ENCODE assay signal across 8 mouse cellular contexts in the genomic region with DNA sequence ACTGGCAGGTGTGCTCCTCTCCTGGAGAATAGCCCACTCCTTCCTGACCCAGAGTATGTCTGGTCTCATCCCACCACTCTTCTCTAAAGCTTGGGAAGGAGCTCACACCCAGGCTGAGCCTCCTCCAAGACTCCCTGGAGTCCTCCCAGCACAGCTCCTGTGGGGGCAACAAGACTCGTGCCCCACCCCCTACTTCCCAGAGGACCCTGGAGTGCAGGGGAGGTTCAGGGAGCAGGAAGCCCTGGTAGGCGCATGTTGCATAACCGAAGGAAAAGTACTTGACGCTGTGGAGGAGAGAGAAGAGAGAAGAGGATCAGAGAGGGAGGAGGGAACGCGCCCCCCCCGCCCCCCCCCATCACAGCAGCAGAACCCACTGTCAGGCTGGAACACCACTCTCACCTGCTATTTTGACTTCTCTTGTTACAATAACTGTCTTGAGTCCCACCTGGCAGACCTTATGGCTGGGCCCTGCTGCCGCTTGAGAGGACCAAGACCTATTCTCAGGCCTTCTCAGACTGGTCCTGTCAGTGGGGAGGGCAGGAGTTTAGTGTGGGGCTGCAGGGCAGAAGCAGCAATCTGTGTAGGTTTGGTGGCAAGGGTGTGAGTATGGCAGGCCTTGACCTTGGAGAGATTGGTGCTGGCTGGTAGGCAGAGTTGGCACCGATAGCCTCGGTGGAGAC. TPM values are rescaled to one million over a fixed set of nuclear protein-coding genes. Genes with fewer than 3 reads are reported as not detected.
A peak's percentile ranks its signal among the peaks of the same experiment; 100 is the strongest.
DNase-seq lines count a peak whose midpoint lies in the region; ATAC-seq and TF ChIP-seq lines count a peak whose summit lies in the region.

No protein-coding gene starts in this region.

- H3K36me3 ChIP-seq in liver, embryonic 13.5 days, result peaks cover 11% of the 10 kb centered on the region
- H3K36me3 ChIP-seq in liver, postnatal 0 days (replicated peaks; ENCODE audit: insufficient read depth, low read length), result peaks cover 20% of the 10 kb centered on the region
- H3K36me3 ChIP-seq in stomach, embryonic 15.5 days, result peaks cover 3% of the 10 kb centered on the region; the same call in 1 of the 2 replicates

- 61% methylated on average over 10 of the region's 10 CpGs for WGBS in liver, embryonic 13.5 days (ENCODE audit: insufficient replicate concordance)
- 54% methylated on average over 10 of the region's 10 CpGs for WGBS in liver, postnatal 0 days (ENCODE audit: insufficient replicate concordance)
- 49% methylated on average over 10 of the region's 10 CpGs for WGBS in stomach, embryonic 15.5 days

- ATAC-seq in liver, embryonic 13.5 days (ENCODE audit: low read depth), result no peak
- no peak; the same call in none of the 2 replicates for ATAC-seq in liver, postnatal 0 days
- ATAC-seq in stomach, embryonic 15.5 days (ENCODE audit: insufficient read depth, low FRiP score, low read depth), result no peak
- no peak for ATAC-seq in CD4-positive, CD25-positive, alpha-beta regulatory T cell, adult 4 months

- H3K4me1 ChIP-seq in liver, embryonic 13.5 days (replicated peaks), result peaks cover 7% of the 10 kb centered on the region
- peaks cover 17% of the 10 kb centered on the region for H3K4me1 ChIP-seq in liver, postnatal 0 days (ENCODE audit: insufficient read depth)
- peaks cover 34% of the 10 kb centered on the region for H3K4me1 ChIP-seq in stomach, embryonic 15.5 days

- H3K9me3 ChIP-seq in liver, embryonic 13.5 days (replicated peaks), result no peaks in the 10 kb centered on the region
- H3K9me3 ChIP-seq in liver, postnatal 0 days (ENCODE audit: low read length), result no peaks in the 10 kb centered on the region
- H3K9me3 ChIP-seq in stomach, embryonic 15.5 days, result no peaks in the 10 kb centered on the region

- peak; percentile 38 for DNase-seq in adrenal gland, adult 2 months
- no peak for DNase-seq in adrenal gland, adult 18-20 months (ENCODE audit: low spot score in 2 of 2)
- no peak for DNase-seq in liver, embryonic 13.5 days
- no peak for DNase-seq in liver
- DNase-seq in liver, postnatal 0 days, result no peak
- no peak for DNase-seq in urinary bladder, postnatal 14 days (ENCODE audit: low spot score)

- no peak for TF ChIP-seq EP300 in liver, postnatal 0 days (IDR thresholded peaks at IDR 0.05; ENCODE audit: low read depth)

- no peak overlapping the region for H3K4me2 ChIP-seq in liver, embryonic 13.5 days
- H3K4me2 ChIP-seq in liver, postnatal 0 days (ENCODE audit: low read depth, low read length), result peak overlapping the region; percentile 9; the same call in 1 of the 2 replicates
- peak overlapping the region; percentile 39 for H3K4me2 ChIP-seq in stomach, embryonic 15.5 days

- no peak for TF ChIP-seq CTCF in liver, postnatal 0 days (IDR thresholded peaks at IDR 0.05; ENCODE audit: low read depth)

- peak overlapping the region; percentile 29; the same call in 1 of the 2 replicates for H3K9ac ChIP-seq in liver, embryonic 13.5 days
- H3K9ac ChIP-seq in liver, postnatal 0 days (replicated peaks), result no peak overlapping the region
- H3K9ac ChIP-seq in stomach, embryonic 15.5 days, result no peak overlapping the region

- no peak overlapping the region for H3K4me3 ChIP-seq in liver, embryonic 13.5 days (replicated peaks)
- H3K4me3 ChIP-seq in liver, postnatal 0 days (ENCODE audit: low read depth, low read length), result no peak overlapping the region
- no peak overlapping the region for H3K4me3 ChIP-seq in stomach, embryonic 15.5 days (replicated peaks)

- H3K27me3 ChIP-seq in liver, embryonic 13.5 days, result no peaks in the 10 kb centered on the region
- no peaks in the 10 kb centered on the region for H3K27me3 ChIP-seq in liver, postnatal 0 days (ENCODE audit: insufficient read depth, low read length)
- no peaks in the 10 kb centered on the region for H3K27me3 ChIP-seq in stomach, embryonic 15.5 days (replicated peaks)

- H3K27ac ChIP-seq in liver, embryonic 13.5 days, result no peak overlapping the region
- H3K27ac ChIP-seq in liver, postnatal 0 days (ENCODE audit: low read depth), result no peak overlapping the region
- H3K27ac ChIP-seq in stomach, embryonic 15.5 days, result peak overlapping the region; percentile 61

RNA-seq across cellular contexts. Expression of gene Baiap2, which starts 48.2 kb away (rescaled TPM):
- 10 to 100 TPM; 17.0 to 23.2 TPM for total RNA-seq in adrenal gland, adult 2 months (2021)
- 42.3 and 46.7 TPM in 2 replicates for polyA plus RNA-seq in adrenal gland, adult 2 months (2012; rRNA removed)
- 10 to 100 TPM; 16.5 to 31.7 TPM for total RNA-seq in adrenal gland, adult 18-20 months (2021)
- 5.1 and 5.5 TPM in 2 replicates for polyA plus RNA-seq in liver, embryonic 13.5 days (2015; fragmentation: Nextera tagmentation; extraction: Ambion mirVana)
- polyA plus RNA-seq in liver, postnatal 0 days (2015; fragmentation: Nextera tagmentation; extraction: Ambion mirVana), result 20.8 and 21.3 TPM in 2 replicates
- 24.8 and 30.9 TPM in 2 replicates for polyA plus RNA-seq in stomach, embryonic 15.5 days (2015; fragmentation: Nextera tagmentation; extraction: Ambion mirVana)
- polyA plus RNA-seq in CD4-positive, CD25-positive, alpha-beta regulatory T cell, adult 4 months (2017; shearing (Covaris generic)), result 10 to 100 TPM in 1 of 2 experiments, 1 to 10 TPM in 1; 7.9 to 11.5 TPM

RNA-seq across cellular contexts. Expression of gene Aatk, which starts 56.2 kb away (rescaled TPM):
- total RNA-seq in adrenal gland, adult 2 months (2021), result 10 to 100 TPM in 1 of 2 experiments, 1 to 10 TPM in 1; 9.9 to 15.5 TPM
- 26.3 and 44.1 TPM in 2 replicates for polyA plus RNA-seq in adrenal gland, adult 2 months (2012; rRNA removed)
- total RNA-seq in adrenal gland, adult 18-20 months (2021), result 10 to 100 TPM; 10.3 to 22.0 TPM
- 0.32 and 0.39 TPM in 2 replicates for polyA plus RNA-seq in liver, embryonic 13.5 days (2015; fragmentation: Nextera tagmentation; extraction: Ambion mirVana)
- polyA plus RNA-seq in liver, postnatal 0 days (2015; fragmentation: Nextera tagmentation; extraction: Ambion mirVana), result 0.72 and 0.89 TPM in 2 replicates
- polyA plus RNA-seq in stomach, embryonic 15.5 days (2015; fragmentation: Nextera tagmentation; extraction: Ambion mirVana), result 3.8 and 4.5 TPM in 2 replicates
- not detected for polyA plus RNA-seq in CD4-positive, CD25-positive, alpha-beta regulatory T cell, adult 4 months (2017; shearing (Covaris generic))
